Mouse (Mus musculus) urinary bladder, postnatal 0 days (tissue): ENCODE results near the gene Olfr1183. TPM values are rescaled to one million over a fixed set of nuclear protein-coding genes. Genes with fewer than 3 reads are reported as not detected.

ENCODE experiments used
- polyA plus RNA-seq: library from polyadenylated mRNA; unstranded; fragments of >200 nt; fragmentation: Nextera tagmentation; extraction: Ambion mirVana; gene quantifications from 2 replicates; pipeline ENCODE4 v1.2.1, GENCODE M21; 2015

Olfr1183 gene
- not detected in 2 replicates for polyA plus RNA-seq

GRCm38 (mm10) chr2:88454567-88454966 is at the start of gene Olfr1183:
Olfr1183 (plus strand) TSS chr2:88454867.

GRCm38 (mm10) chr2:88406353-88406752 is 48.3 kb upstream of the Olfr1183 start, which contains the start of gene Olfr1179:
Olfr1179 (minus strand) TSS chr2:88406453.

GRCm38 (mm10) chr2:88419051-88419450 is 35.6 kb upstream of the Olfr1183 start, which contains the start of gene Olfr1180:
Olfr1180 (minus strand) TSS chr2:88419151.

GRCm38 (mm10) chr2:88426071-88426470 is 28.6 kb upstream of the Olfr1183 start, which contains the start of gene Olfr1181:
Olfr1181 (minus strand) TSS chr2:88426171.

GRCm38 (mm10) chr2:88449031-88449430 is 5.6 kb upstream of the Olfr1183 start, which contains the start of gene Gm13757:
Gm13757 (minus strand) TSS chr2:88449131.

GRCm38 (mm10) chr2:88483298-88483697 is 28.6 kb downstream of the Olfr1183 start, which contains the start of gene Olfr1184:
Olfr1184 (plus strand) TSS chr2:88483598.

GRCm38 (mm10) chr2:88493020-88493419 is 38.4 kb downstream of the Olfr1183 start, which contains the start of gene Olfr1185-ps1:
Olfr1185-ps1 (plus strand) TSS chr2:88493320.

GRCm38 (mm10) chr2:88518251-88518650 is 63.6 kb downstream of the Olfr1183 start, which contains the start of gene Olfr1186:
Olfr1186 (plus strand) TSS chr2:88518551.

Other genes starting within 250 kb of the Olfr1183 start
- gene Olfr1170, start 226.5 kb upstream of the Olfr1183 start, polyA plus RNA-seq, result not detected in 2 replicates
- not detected in 2 replicates for gene Olfr1173, start 175.0 kb upstream of the Olfr1183 start, polyA plus RNA-seq
- not detected in 2 replicates for gene Olfr1174-ps, start 139.7 kb upstream of the Olfr1183 start, polyA plus RNA-seq
- gene Olfr1175-ps, start 127.7 kb upstream of the Olfr1183 start, polyA plus RNA-seq, result not detected in 2 replicates
- not detected in 2 replicates for gene Olfr1176, start 118.1 kb upstream of the Olfr1183 start, polyA plus RNA-seq
- gene Olfr1177-ps, start 108.4 kb upstream of the Olfr1183 start, polyA plus RNA-seq, result not detected in 2 replicates
- not detected in 2 replicates for gene Olfr1178, start 67.8 kb upstream of the Olfr1183 start, polyA plus RNA-seq
- not detected in 2 replicates for gene Olfr1179, start 48.4 kb upstream of the Olfr1183 start, polyA plus RNA-seq
- gene Olfr1180, start 35.7 kb upstream of the Olfr1183 start, polyA plus RNA-seq, result not detected in 2 replicates
- gene Olfr1181, start 28.7 kb upstream of the Olfr1183 start, polyA plus RNA-seq, result not detected in 2 replicates
- not detected in 2 replicates for gene Gm13757, start 5.7 kb upstream of the Olfr1183 start, polyA plus RNA-seq
- gene Olfr1184, start 28.7 kb downstream of the Olfr1183 start, polyA plus RNA-seq, result not detected in 2 replicates
- gene Olfr1185-ps1, start 38.5 kb downstream of the Olfr1183 start, polyA plus RNA-seq, result not detected in 2 replicates
- not detected in 2 replicates for gene Olfr1186, start 63.7 kb downstream of the Olfr1183 start, polyA plus RNA-seq
- not detected in 2 replicates for gene Olfr1188, start 102.1 kb downstream of the Olfr1183 start, polyA plus RNA-seq
- gene Olfr1189, start 131.6 kb downstream of the Olfr1183 start, polyA plus RNA-seq, result not detected in 2 replicates
- not detected in 2 replicates for gene Olfr1191-ps1, start 185.7 kb downstream of the Olfr1183 start, polyA plus RNA-seq
- not detected in 2 replicates for gene Olfr1192-ps1, start 193.6 kb downstream of the Olfr1183 start, polyA plus RNA-seq
- not detected in 2 replicates for gene Olfr1193, start 220.8 kb downstream of the Olfr1183 start, polyA plus RNA-seq
- not detected in 2 replicates for gene Olfr1195, start 234.3 kb downstream of the Olfr1183 start, polyA plus RNA-seq
- not detected in 2 replicates for gene Olfr1196, start 249.7 kb downstream of the Olfr1183 start, polyA plus RNA-seq